Mouse (Mus musculus): ENCODE results near the gene Gm30083. TPM values are rescaled to one million over a fixed set of nuclear protein-coding genes. Genes with fewer than 3 reads are reported as not detected.

Gm30083 gene
- polyA plus RNA-seq (2015; fragmentation: Nextera tagmentation; extraction: Ambion mirVana), result not detected in 2 replicates

GRCm38 (mm10) chr14:34015063-34015462 lies at the start of gene Gm30083:
Gene Gm30083 (minus strand): TSS chr14:34015182.

GRCm38 (mm10) chr14:34052516-34052915 lies 37.5 kb upstream of the Gm30083 start, which contains the start of gene Antxrl:
Gene Antxrl (plus strand): TSS chr14:34052707.

GRCm38 (mm10) chr14:34016381-34016780 lies 1.4 kb upstream of the Gm30083 start, which contains the start of gene Gm5460:
Gene Gm5460 (plus strand): TSS chr14:34016758.

DNA sequence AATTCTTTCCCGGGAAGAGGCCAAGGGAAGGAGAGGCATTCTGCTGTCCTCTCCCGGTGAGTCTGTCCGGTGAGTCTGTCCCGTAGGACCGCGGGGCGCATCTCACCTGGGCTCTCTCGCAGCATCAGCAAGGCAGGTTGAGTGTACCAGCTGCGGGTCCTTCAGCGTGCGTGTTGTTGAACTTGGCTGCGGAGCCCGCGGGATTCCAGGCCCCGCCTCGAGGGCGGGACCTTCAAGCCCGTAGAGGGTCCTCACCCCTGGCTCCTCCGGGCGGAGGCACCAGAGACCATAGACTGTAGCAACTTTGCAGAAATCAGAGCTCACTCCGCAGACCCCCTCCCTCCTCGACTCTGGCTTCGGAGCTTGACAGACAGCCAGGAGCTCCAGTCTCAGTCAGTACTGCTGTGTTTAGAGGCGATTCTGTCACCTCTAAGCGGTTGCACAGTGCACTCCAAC lies 36.4 kb downstream of the Gm30083 start, which contains the start of gene Zfp488:
Gene Zfp488 (minus strand): TSS at position 161 of the 456 bp plus-strand sequence.

DNA sequence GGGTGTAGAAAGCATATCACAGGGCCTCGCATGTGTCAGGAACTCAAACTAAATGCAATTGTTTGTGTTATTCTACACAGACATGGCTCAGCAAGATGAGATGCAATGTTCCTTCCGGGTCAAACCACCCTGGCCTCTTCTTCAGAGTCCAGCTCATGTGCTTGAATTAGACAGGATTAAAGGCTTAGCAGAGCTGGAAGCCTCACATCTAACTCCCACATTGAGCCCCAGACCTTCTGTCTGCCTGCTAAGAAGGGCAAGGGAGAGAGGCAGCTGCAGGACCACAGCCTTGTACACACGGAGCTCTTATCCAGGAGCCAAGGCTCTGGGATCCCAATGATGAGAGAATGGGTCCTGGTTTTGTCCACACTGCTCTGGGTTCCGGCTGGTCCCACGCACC lies 61.2 kb downstream of the Gm30083 start, which contains the start of gene Rbp3:
Gene Rbp3 (plus strand): TSS at position 243 of the 400 bp plus-strand sequence.

GRCm38 (mm10) chr14:33940739-33941138 lies 74.2 kb downstream of the Gm30083 start, which contains the start of gene Gdf2:
Gene Gdf2 (plus strand): TSS chr14:33941039.

Other genes starting within 250 kb of the Gm30083 start
- 1.9 and 2.3 TPM in 2 replicates for gene Gdf10, start 91.6 kb downstream of the Gm30083 start, polyA plus RNA-seq (2015; fragmentation: Nextera tagmentation; extraction: Ambion mirVana)
- not detected in 2 replicates for gene Gdf2, start 74.1 kb downstream of the Gm30083 start, polyA plus RNA-seq (2015; fragmentation: Nextera tagmentation; extraction: Ambion mirVana)
- not detected in 2 replicates for gene Rbp3, start 61.2 kb downstream of the Gm30083 start, polyA plus RNA-seq (2015; fragmentation: Nextera tagmentation; extraction: Ambion mirVana)
- 0.03 and 0.05 TPM in 2 replicates for gene Zfp488, start 36.4 kb downstream of the Gm30083 start, polyA plus RNA-seq (2015; fragmentation: Nextera tagmentation; extraction: Ambion mirVana)
- gene Gm5460, start 1.6 kb upstream of the Gm30083 start, polyA plus RNA-seq (2015; fragmentation: Nextera tagmentation; extraction: Ambion mirVana), result 0.06 and 0.40 TPM in 2 replicates
- gene Antxrl, start 37.5 kb upstream of the Gm30083 start, polyA plus RNA-seq (2015; fragmentation: Nextera tagmentation; extraction: Ambion mirVana), result not detected in 2 replicates
- gene Anxa8, start 70.8 kb upstream of the Gm30083 start, polyA plus RNA-seq (2015; fragmentation: Nextera tagmentation; extraction: Ambion mirVana), result 2.4 and 17.8 TPM in 2 replicates
- gene A630023A22Rik, start 87.6 kb upstream of the Gm30083 start, polyA plus RNA-seq (2015; fragmentation: Nextera tagmentation; extraction: Ambion mirVana), result not detected in 2 replicates
- gene Npy4r, start 137.3 kb upstream of the Gm30083 start, polyA plus RNA-seq (2015; fragmentation: Nextera tagmentation; extraction: Ambion mirVana), result not detected in 2 replicates
- 0.22 and 0.27 TPM in 2 replicates for gene Gprin2, start 186.5 kb upstream of the Gm30083 start, polyA plus RNA-seq (2015; fragmentation: Nextera tagmentation; extraction: Ambion mirVana)
- 0.71 and 0.97 TPM in 2 replicates for gene Syt15, start 204.4 kb upstream of the Gm30083 start, polyA plus RNA-seq (2015; fragmentation: Nextera tagmentation; extraction: Ambion mirVana)